Mouse (Mus musculus) gastrocnemius, adult 18-20 months (tissue): ENCODE measurements at regions not wholly inside any gene's neighbourhood (a gene's known extent, or its start where the extent isn't known, plus 50 kb on each side); places are given as distances from the start of the nearest gene placed in this dataset.

Experiments used
- DNase-seq: peaks from one replicate; pipeline ENCODE4 v3.0.0; 2021; ENCODE audit warnings: low spot score

DNA sequence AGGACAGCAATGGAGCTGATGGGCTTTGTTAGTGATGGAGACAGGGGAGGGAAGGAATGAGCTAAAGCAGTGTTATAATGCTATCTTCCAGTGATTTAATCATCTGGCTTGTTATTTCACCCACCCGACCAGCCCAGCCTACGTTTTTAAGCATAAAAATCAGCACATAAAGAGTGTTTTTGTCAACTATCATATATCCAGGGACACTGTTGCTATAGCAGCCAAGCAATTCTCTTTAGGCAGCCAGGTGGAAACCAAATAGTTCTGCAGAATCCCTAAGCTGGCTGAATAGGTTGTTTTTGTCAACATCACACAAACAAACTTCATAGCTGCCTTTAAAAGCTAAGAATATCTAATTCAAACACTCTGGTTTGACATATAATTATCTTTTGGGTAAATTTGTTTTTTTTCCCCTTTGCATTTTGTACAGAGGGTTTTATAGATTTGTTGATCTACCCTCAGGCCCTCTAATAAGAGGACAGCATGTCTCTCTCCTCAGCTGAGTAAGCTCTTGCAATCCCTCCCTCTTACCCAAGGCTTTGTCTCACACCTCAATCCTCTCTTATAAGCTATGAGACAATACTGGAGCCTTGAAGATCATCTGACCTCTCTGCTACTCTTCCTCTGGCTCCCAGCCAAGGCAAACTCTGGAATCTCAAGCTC is 104.7 kb upstream of the Camk2d start:
- no peak for DNase-seq

GRCm38 (mm10) chr3:126491914-126492265 is 104.2 kb upstream of the Camk2d start:
- DNase-seq: no peak

DNA sequence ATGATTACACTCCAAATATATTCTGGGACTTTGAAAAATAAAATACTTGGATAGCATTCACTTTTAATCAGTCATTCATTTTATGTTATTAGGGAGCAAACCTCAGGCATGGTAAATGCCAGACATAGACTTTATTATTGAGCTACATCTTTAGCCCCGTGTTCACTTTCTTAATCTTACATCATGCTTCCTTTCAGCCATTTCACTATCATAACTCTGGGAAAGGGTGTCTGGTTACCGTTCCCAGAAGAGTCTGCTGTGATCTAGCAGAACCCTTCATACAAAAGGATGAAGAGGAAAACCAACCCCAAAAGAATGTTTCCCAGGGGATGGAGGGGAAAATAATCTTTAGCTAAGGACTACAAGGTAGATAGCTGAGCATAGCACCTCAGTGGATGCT is 97.3 kb upstream of the Camk2d start:
- DNase-seq: no peak

- no peak for DNase-seq
Measured at GRCm38 (mm10) chr3:126500247-126500646, 95.9 kb upstream of the Camk2d start.

DNA sequence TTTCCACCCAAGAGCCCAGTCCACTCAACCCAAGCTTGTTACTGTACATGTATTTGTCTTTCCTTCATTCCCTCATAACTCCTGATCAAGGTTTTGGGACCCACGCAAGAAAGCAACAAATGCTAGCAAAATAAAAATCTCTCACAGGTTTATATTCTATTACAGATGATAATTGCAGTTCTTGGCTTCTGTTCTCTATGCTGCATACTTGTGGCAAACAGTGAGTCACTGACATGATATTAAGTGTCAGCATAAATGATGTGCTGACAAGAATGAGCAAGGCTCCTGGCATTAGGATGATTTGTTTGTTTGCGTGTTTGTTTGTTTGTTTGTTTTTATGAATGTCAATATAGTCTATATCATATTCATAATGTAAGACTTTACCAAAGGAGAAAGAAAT is 94.3 kb upstream of the Camk2d start:
- no peak for DNase-seq

DNA sequence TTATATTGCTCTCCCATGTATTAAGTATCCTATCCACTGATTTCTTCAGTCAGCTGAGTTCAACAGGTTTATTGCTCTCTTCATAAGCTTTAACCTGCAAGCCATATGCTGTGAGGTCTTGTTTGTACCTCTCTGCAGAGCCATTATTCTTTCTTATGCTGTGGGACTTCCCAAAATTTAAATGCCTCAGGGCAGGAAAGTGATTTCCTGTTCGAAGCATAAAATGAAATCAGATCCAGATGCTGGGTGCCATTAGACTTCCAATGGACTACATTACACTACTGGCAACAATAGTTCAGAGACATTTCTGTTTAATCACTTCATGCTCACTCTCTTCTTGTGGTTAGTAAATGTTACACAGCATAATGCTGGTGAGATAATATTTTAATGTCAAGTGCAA is 90.4 kb upstream of the Camk2d start:
- no peak for DNase-seq

GRCm38 (mm10) chr3:126514842-126515241 is 81.3 kb upstream of the Camk2d start:
- no peak for DNase-seq

DNA sequence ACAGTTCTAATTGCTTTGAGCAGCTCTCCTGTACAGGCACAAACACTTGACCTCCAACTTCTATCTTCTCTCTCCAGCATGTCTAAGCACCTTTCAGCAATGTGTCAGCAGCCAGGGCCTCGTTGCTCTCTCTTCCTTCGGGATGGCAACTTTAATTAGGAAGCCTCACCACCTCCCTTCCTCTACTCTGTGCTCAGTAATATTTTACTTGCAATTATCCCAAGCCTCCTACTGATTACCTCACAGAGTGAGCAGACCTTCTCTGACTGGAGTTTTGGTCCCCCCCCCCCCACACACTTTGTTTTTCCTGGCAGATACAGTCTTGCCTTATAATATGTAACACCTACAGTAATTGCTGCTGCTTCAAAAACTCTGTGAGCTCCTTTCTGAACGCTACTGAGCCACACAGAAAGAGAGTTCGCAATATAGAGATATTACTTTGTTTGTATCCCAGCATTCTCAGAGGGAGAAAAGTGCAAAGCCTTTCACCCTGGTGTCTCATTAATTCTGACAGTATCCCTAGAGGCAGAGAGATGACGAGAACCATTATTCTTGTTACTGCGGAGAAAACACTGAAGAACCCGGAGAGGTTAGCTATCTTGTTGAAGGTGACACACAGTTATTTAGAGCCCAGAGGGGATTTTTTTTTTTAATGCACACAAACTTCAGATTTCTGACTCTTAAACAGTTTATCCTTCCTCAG is 61.8 kb upstream of the Camk2d start:
- DNase-seq: no peak

- peak; percentile 2 for DNase-seq
Measured at GRCm38 (mm10) chr3:126535340-126535739, 60.8 kb upstream of the Camk2d start.

DNA sequence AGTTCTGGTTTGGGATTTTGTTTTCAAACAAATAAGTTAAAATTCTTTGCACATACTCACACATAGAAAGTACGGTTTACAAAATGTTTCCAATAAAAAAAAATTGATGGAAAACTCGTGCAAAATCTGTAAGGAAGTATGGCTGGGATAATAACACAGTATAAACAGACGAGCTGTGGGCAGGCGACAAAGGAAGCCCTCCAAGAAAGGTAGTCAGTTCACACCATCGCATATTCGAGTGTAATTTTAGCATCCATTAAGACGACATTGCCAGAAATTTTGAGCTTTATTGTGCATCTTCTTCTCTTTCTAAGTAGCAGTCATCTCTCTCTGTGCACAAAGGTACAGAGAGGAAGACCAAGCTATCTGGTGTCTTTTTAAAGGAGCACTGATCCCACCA is 57.6 kb upstream of the Camk2d start:
- DNase-seq: no peak

DNA sequence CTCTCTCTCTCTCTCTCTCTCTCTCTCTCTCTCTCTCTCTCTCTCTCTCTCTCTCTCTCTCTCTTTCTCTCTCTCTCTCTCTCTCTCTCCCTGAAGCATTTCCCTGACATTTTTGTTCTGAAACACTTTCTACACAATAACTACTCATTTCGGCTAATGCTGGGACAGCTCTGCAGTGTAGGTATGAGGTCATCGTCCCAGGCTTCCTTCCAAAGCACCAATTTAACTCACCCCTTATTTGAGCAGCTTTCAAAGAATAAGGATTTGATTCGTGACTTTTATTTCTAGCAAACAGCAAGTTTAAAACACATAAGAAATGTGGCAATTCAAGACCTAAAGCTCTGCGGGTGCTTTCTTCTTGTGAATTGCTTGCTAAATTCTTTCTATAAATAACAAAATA is 55.0 kb upstream of the Camk2d start:
- DNase-seq: peak; percentile 3
